In genomic region chr16:23274606-23275310, GRCm38 (mm10) we compare ENCODE assay signal across 14 mouse cellular contexts. TPM values are rescaled to one million over a fixed set of nuclear protein-coding genes. Genes with fewer than 3 reads are reported as not detected.
A peak's percentile ranks its signal among the peaks of the same experiment; 100 is the strongest.
DNase-seq lines count a peak whose midpoint lies in the region; ATAC-seq and TF ChIP-seq lines count a peak whose summit lies in the region.
"Had no signal": no experiment of that assay in that cellular context is flagged by ENCODE, and none has a peak within 500 bp of the region (broad histone marks: within the 10 kb centered on the region; RNA-seq: fewer than 3 reads in every experiment).

No protein-coding gene starts in this region.

- peaks cover 44 to 73% of the 10 kb centered on the region in 2 experiments for H3K4me1 ChIP-seq in CH12.LX (ENCODE audit: control insufficient read depth in 1 of 2, insufficient read depth in 2 of 2)
- peaks cover 25% of the 10 kb centered on the region for H3K4me1 ChIP-seq in olfactory bulb, adult 2 months (ENCODE audit: control insufficient read depth, insufficient read depth, low read length)
- peaks cover 40% of the 10 kb centered on the region for H3K4me1 ChIP-seq in heart, embryonic 10.5 days
- peaks cover 17% of the 10 kb centered on the region for H3K4me1 ChIP-seq in neural tube, embryonic 15.5 days

- DNase-seq in ovary, adult 18-20 months (ENCODE audit: low spot score): peak; percentile 79
- no peak for DNase-seq in ovary, postnatal 10 days (ENCODE audit: low spot score)
- DNase-seq in CH12.LX (ENCODE audit: extremely low read depth): peak; percentile 91
- peak; percentile 80 for DNase-seq in adrenal gland, postnatal 14 days
- no peak for DNase-seq in heart, embryonic 10.5 days (ENCODE audit: low spot score)
- DNase-seq: kidney, adult 11 months; lung, postnatal 4 days; right cerebral cortex, postnatal 4 days; thymus, adult 2 months had no signal

- no peaks in the 10 kb centered on the region for H3K9me3 ChIP-seq in CH12.LX (replicated peaks; ENCODE audit: low read length)
- H3K9me3 ChIP-seq in heart, embryonic 10.5 days: no peaks in the 10 kb centered on the region
- no peaks in the 10 kb centered on the region for H3K9me3 ChIP-seq in neural tube, embryonic 15.5 days (replicated peaks)
- H3K9me3 ChIP-seq: heart, embryonic 13.5 days had no signal

- H3K79me2 ChIP-seq in CH12.LX (replicated peaks; ENCODE audit: control insufficient read depth, extremely low read depth, insufficient read depth, poor library complexity, severe bottlenecking): no peaks in the 10 kb centered on the region

- peak overlapping the region; percentile 37; the same call in 1 of the 2 replicates for H3K9ac ChIP-seq in CH12.LX (ENCODE audit: insufficient read depth, low read depth)
- H3K9ac ChIP-seq in neural tube, embryonic 15.5 days (replicated peaks): no peak overlapping the region
- H3K9ac ChIP-seq: heart, embryonic 13.5 days; liver, embryonic 14.5 days had no signal

- TF ChIP-seq EP300 in CH12.LX (IDR thresholded peaks at IDR 0.05; ENCODE audit: low read length): no peak; the same call in 1 of the 2 replicates

- TF ChIP-seq RAD21 in CH12.LX (IDR thresholded peaks at IDR 0.05; ENCODE audit: low read depth, low read length): no peak

- peak overlapping the region; percentile 93 for H3K27ac ChIP-seq in CH12.LX (ENCODE audit: insufficient read depth, low read depth)
- 0 out of 2 replicates have a peak overlapping the region, but pooled peaks have one; percentile 30 for H3K27ac ChIP-seq in olfactory bulb, adult 2 months (ENCODE audit: insufficient read depth, low read depth, low read length)
- no peak overlapping the region for H3K27ac ChIP-seq in heart, embryonic 10.5 days
- no peak overlapping the region for H3K27ac ChIP-seq in neural tube, embryonic 15.5 days (replicated peaks)
- H3K27ac ChIP-seq: heart, embryonic 13.5 days; liver, embryonic 14.5 days had no signal

- peak overlapping the region; percentile 70 for H3K4me2 ChIP-seq in CH12.LX (ENCODE audit: insufficient read depth, low read depth, poor library complexity, severe bottlenecking)
- H3K4me2 ChIP-seq in neural tube, embryonic 15.5 days: no peak overlapping the region
- H3K4me2 ChIP-seq: heart, embryonic 13.5 days had no signal

- no peaks in the 10 kb centered on the region for H3K27me3 ChIP-seq in CH12.LX (replicated peaks)
- H3K27me3 ChIP-seq in heart, embryonic 10.5 days (ENCODE audit: insufficient read depth, poor library complexity, severe bottlenecking): peaks cover 4% of the 10 kb centered on the region; the same call in 1 of the 2 replicates
- no peaks in the 10 kb centered on the region for H3K27me3 ChIP-seq in neural tube, embryonic 15.5 days (replicated peaks)
- H3K27me3 ChIP-seq: heart, embryonic 13.5 days; Patski had no signal

- WGBS in olfactory bulb, adult 2 months: 88% methylated on average over 7 of the region's 7 CpGs
- WGBS in heart, embryonic 10.5 days: 84% methylated on average over 7 of the region's 7 CpGs
- 81% methylated on average over 7 of the region's 7 CpGs for WGBS in neural tube, embryonic 15.5 days

- ATAC-seq in neural tube, embryonic 15.5 days (ENCODE audit: low FRiP score): no peak
- ATAC-seq: Patski had no signal

- in situ Hi-C loops in CH12.LX (cut with MboI; ENCODE audit: low pct_ligation_motif_present, low pct_unique_long_range_greater_than_20kb, low sequenced_read_pairs): loop anchor here (5.0 kb wide), 1 partner anchor 47 kb away; no protein-coding TSS in a partner anchor

- H3K36me3 ChIP-seq in CH12.LX (replicated peaks in 1 of 2; ENCODE audit: control insufficient read depth in 1 of 2, insufficient read depth in 1 of 2, low read length in 1 of 2): peaks cover 0 to 7% of the 10 kb centered on the region in 2 experiments
- H3K36me3 ChIP-seq in heart, embryonic 10.5 days: 0 out of 2 replicates have a peak, but pooled peaks cover 2% of the 10 kb centered on the region
- no peaks in the 10 kb centered on the region for H3K36me3 ChIP-seq in neural tube, embryonic 15.5 days
- H3K36me3 ChIP-seq: heart, embryonic 13.5 days had no signal

- H3K4me3 ChIP-seq in CH12.LX (replicated peaks in 1 of 3; ENCODE audit: low read depth in 2 of 3, low read length in 2 of 3, poor library complexity in 1 of 3): no peak overlapping the region
- no peak overlapping the region for H3K4me3 ChIP-seq in olfactory bulb, adult 2 months (ENCODE audit: insufficient read depth, low read depth, low read length)
- no peak overlapping the region for H3K4me3 ChIP-seq in heart, embryonic 10.5 days
- no peak overlapping the region for H3K4me3 ChIP-seq in neural tube, embryonic 15.5 days (replicated peaks)
- H3K4me3 ChIP-seq: heart, embryonic 13.5 days had no signal

- dilution Hi-C loops in CH12.LX (cut with MboI; ENCODE audit: extremely low pct_ligation_motif_present, extremely low pct_unique_long_range_greater_than_20kb, low sequenced_read_pairs): no loop called here

- TF ChIP-seq CTCF in CH12.LX (conservative IDR thresholded peaks at IDR 0.05 in 1 of 2, IDR thresholded peaks at IDR 0.05 in 1 of 2; ENCODE audit: low read depth in 2 of 2, low read length in 2 of 2): no peak
- no peak for TF ChIP-seq CTCF in olfactory bulb, adult 2 months (IDR thresholded peaks at IDR 0.05; ENCODE audit: insufficient read depth, low read depth, low read length)

- TF ChIP-seq POLR2A in CH12.LX (IDR thresholded peaks at IDR 0.05; ENCODE audit: low read depth, low read length): no peak
- no peak for TF ChIP-seq POLR2A in olfactory bulb, adult 2 months (IDR thresholded peaks at IDR 0.05; ENCODE audit: insufficient read depth, low read depth, low read length)

TF ChIP-seq in CH12.LX, 34 proteins besides CTCF, POLR2A, EP300 and RAD21:
- no peak for TF ChIP-seq USF2 (conservative IDR thresholded peaks at IDR 0.05; ENCODE audit: low read depth, low read length)
- TF ChIP-seq CHD1 (IDR thresholded peaks at IDR 0.05; ENCODE audit: low read depth, low read length): peak; percentile 35; the same call in 1 of the 2 replicates
- 0 out of 2 replicates have a peak, but pooled peaks have one; percentile 31 for TF ChIP-seq MEF2A (IDR thresholded peaks at IDR 0.05; ENCODE audit: borderline replicate concordance, low read depth, low read length)
- TF ChIP-seq ETS1 (conservative IDR thresholded peaks at IDR 0.05; ENCODE audit: low read depth, low read length): peak; percentile 48; the same call in 1 of the 2 replicates
- 0 out of 2 replicates have a peak, but pooled peaks have one; percentile 17 for TF ChIP-seq BHLHE40 (IDR thresholded peaks at IDR 0.05; ENCODE audit: low read depth, low read length)
- no peak for TF ChIP-seq TCF12 (IDR thresholded peaks at IDR 0.05; ENCODE audit: low read depth, low read length)
- TF ChIP-seq JUND (conservative IDR thresholded peaks at IDR 0.05; ENCODE audit: low read depth, low read length): peak; percentile 58
- TF ChIP-seq MYC (IDR thresholded peaks at IDR 0.05; ENCODE audit: low read depth, low read length): peak; percentile 56; the same call in 1 of the 2 replicates
- no peak for TF ChIP-seq KAT2A (IDR thresholded peaks at IDR 0.05; ENCODE audit: insufficient replicate concordance, low read length)
- no peak for TF ChIP-seq UBTF (IDR thresholded peaks at IDR 0.05; ENCODE audit: low read depth, low read length)
- peak; percentile 74; the same call in 1 of the 2 replicates for TF ChIP-seq RCOR1 (conservative IDR thresholded peaks at IDR 0.05; ENCODE audit: low read depth, low read length)
- no peak for TF ChIP-seq GABPA (IDR thresholded peaks at IDR 0.05; ENCODE audit: insufficient replicate concordance, low read depth, low read length)
- TF ChIP-seq TBP (conservative IDR thresholded peaks at IDR 0.05; ENCODE audit: low read depth, low read length): no peak
- TF ChIP-seq MAFK (IDR thresholded peaks at IDR 0.05; ENCODE audit: insufficient replicate concordance, low read length): no peak
- peak; percentile 14; the same call in 1 of the 2 replicates for TF ChIP-seq JUN (IDR thresholded peaks at IDR 0.05; ENCODE audit: insufficient read depth, low read depth, low read length)
- peak; percentile 55 for TF ChIP-seq MXI1 (IDR thresholded peaks at IDR 0.05; ENCODE audit: low read depth, low read length)
- no peak for TF ChIP-seq HCFC1 (IDR thresholded peaks at IDR 0.05; ENCODE audit: low read depth, low read length)
- no peak for TF ChIP-seq USF1 (IDR thresholded peaks at IDR 0.05; ENCODE audit: low read depth, low read length)
- peak; percentile 10; the same call in 1 of the 2 replicates for TF ChIP-seq ELF1 (IDR thresholded peaks at IDR 0.05; ENCODE audit: low read depth, low read length)
- no peak for TF ChIP-seq NELFE (IDR thresholded peaks at IDR 0.05; ENCODE audit: low read depth, low read length)
- no peak for TF ChIP-seq POLR2AphosphoS2 (IDR thresholded peaks at IDR 0.05; ENCODE audit: low read depth, low read length)
- TF ChIP-seq MAZ (IDR thresholded peaks at IDR 0.05; ENCODE audit: low read depth, low read length): no peak
- TF ChIP-seq IRF4 (IDR thresholded peaks at IDR 0.05; ENCODE audit: low read depth, low read length): peak; percentile 70
- TF ChIP-seq SIN3A (IDR thresholded peaks at IDR 0.05; ENCODE audit: low read length): no peak; the same call in 1 of the 2 replicates
- TF ChIP-seq ZKSCAN1 (IDR thresholded peaks at IDR 0.05; ENCODE audit: borderline replicate concordance, low read depth, low read length): no peak
- no peak for TF ChIP-seq ZC3H11A (IDR thresholded peaks at IDR 0.05; ENCODE audit: low read depth, low read length)
- no peak for TF ChIP-seq ZNF384 (IDR thresholded peaks at IDR 0.05; ENCODE audit: low read depth, low read length)
- TF ChIP-seq NRF1 (IDR thresholded peaks at IDR 0.05; ENCODE audit: low read depth, low read length): no peak

RNA-seq across cellular contexts. Expression of gene St6gal1, which starts 50.2 kb away (rescaled TPM):
- total RNA-seq in CH12.LX (2012; rRNA removed): 60.6 and 64.5 TPM in 2 replicates
- 56.8 and 67.8 TPM in 2 replicates for total RNA-seq in CH12.LX (2014; rRNA removed)
- polyA plus RNA-seq in CH12.LX (2012; ENCODE audit: insufficient read length, low read depth): 156 and 168 TPM in 2 replicates
- 42.8 and 43.6 TPM in 2 replicates for total RNA-seq in adrenal gland, postnatal 14 days (2021)
- not detected in 2 replicates for polyA plus RNA-seq in olfactory bulb, adult 2 months (2012; ENCODE audit: insufficient read depth, insufficient read length, low replicate concordance, missing spikeins)
- polyA plus RNA-seq in heart, embryonic 10.5 days (2016; fragmentation: Nextera tagmentation; extraction: Ambion mirVana): 11.2 and 18.0 TPM in 2 replicates
- 19.3 and 21.1 TPM in 2 replicates for polyA plus RNA-seq in neural tube, embryonic 15.5 days (2015; fragmentation: Nextera tagmentation; extraction: Ambion mirVana)

Comparison
In these comparisons a context has a peak if more than half of its experiments do, and no peak if none do; other contexts are left out.
1. DNase-seq: peak in ovary, adult 18-20 months (single experiment), CH12.LX (single experiment) and adrenal gland, postnatal 14 days (single experiment); none in ovary, postnatal 10 days (single experiment) and heart, embryonic 10.5 days (single experiment).
2. H3K27ac ChIP-seq: peak in CH12.LX (single experiment) and olfactory bulb, adult 2 months (single experiment); none in heart, embryonic 10.5 days (single experiment) and neural tube, embryonic 15.5 days (single experiment).